Mouse (Mus musculus) liver, embryonic 11.5 days (tissue): ENCODE data around the gene Strn3. TPM values are rescaled to one million over a fixed set of nuclear protein-coding genes. Genes with fewer than 3 reads are reported as not detected.

Source experiments
- polyA plus RNA-seq: library from polyadenylated mRNA; unstranded; fragments of >200 nt; fragmentation: Nextera tagmentation; extraction: Ambion mirVana; gene quantifications from 2 replicates; pipeline ENCODE4 v1.2.1, GENCODE M21; 2014

The Strn3 gene
- polyA plus RNA-seq, 1 experiment from 2014 or later: 30.3 TPM

Other genes starting within 250 kb of the Strn3 start
- 0.44 and 1.9 TPM in 2 replicates for gene Coch, start 98.6 kb downstream of the Strn3 start, polyA plus RNA-seq
- gene Ap4s1, start 864 bp downstream of the Strn3 start, polyA plus RNA-seq: 23.2 and 26.5 TPM in 2 replicates
- 59.4 and 60.0 TPM in 2 replicates for gene Hectd1, start 137.6 kb upstream of the Strn3 start, polyA plus RNA-seq